Mouse (Mus musculus) thymus, adult 2 months (tissue): Measurements from ENCODE around the gene Fam178b.

ENCODE experiments used
- CTCF ChIP-seq: fragments of 200-500 bp; IDR thresholded peaks from 2 replicates; pipeline ENCODE4 v1.5.1; 2012; ENCODE audit warnings: mild to moderate bottlenecking, control low read depth, low read length, moderate library complexity, borderline replicate concordance; ENCODE audit not compliant: control insufficient read depth, poor library complexity, insufficient read depth; ENCODE audit errors: extremely low read depth
- POLR2A ChIP-seq: fragments of 200-500 bp; IDR thresholded peaks from 2 replicates; pipeline ENCODE4 v1.6.1; 2012; ENCODE audit warnings: mild to moderate bottlenecking, low read length, control low read depth, moderate library complexity; ENCODE audit not compliant: control insufficient read depth, poor library complexity, insufficient read depth; ENCODE audit errors: extremely low read depth

- no peak for TF ChIP-seq POLR2A
- TF ChIP-seq CTCF: no peak
Measured at GRCm38 (mm10) chr1:36643957-36644614, 38.9 kb downstream of the Fam178b start.
